Mouse (Mus musculus): ENCODE data around the gene Vmn1r22.
"Not testable (repeated sequence)": the region's sequence is repeated elsewhere in the genome, so short reads cannot be mapped to it uniquely, and the experiment has no call there.

Vmn1r22 gene

DNA sequence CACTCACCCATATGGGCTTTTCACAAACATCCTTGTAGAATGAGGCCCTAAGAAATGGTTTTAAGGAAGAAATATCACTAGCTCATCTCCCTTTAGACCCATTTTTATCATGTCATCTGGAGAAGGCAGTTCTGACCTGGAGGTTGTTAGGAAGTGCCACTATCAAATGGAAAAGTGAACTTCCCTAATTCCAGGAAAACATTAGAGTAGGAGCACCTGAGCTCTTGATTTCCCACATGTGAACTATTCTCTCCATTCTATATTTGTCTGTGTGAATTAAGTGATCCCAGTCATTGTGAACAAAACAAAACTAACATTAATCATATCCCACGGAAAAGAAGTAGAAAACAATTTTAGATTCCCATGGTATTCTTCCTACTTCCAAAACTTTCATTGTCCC, at the start of gene Vmn1r22:
Gene Vmn1r22 (minus strand): TSS at position 101 of the 400 bp plus-strand sequence.
- DNase-seq = no peak

GRCm38 (mm10) chr6:57926738-57927137, 18.9 kb upstream of the Vmn1r22 start, which contains the start of gene Vmn1r23:
Gene Vmn1r23, minus strand, starts transcription at chr6:57926838.
- DNase-seq = no peak

DNA sequence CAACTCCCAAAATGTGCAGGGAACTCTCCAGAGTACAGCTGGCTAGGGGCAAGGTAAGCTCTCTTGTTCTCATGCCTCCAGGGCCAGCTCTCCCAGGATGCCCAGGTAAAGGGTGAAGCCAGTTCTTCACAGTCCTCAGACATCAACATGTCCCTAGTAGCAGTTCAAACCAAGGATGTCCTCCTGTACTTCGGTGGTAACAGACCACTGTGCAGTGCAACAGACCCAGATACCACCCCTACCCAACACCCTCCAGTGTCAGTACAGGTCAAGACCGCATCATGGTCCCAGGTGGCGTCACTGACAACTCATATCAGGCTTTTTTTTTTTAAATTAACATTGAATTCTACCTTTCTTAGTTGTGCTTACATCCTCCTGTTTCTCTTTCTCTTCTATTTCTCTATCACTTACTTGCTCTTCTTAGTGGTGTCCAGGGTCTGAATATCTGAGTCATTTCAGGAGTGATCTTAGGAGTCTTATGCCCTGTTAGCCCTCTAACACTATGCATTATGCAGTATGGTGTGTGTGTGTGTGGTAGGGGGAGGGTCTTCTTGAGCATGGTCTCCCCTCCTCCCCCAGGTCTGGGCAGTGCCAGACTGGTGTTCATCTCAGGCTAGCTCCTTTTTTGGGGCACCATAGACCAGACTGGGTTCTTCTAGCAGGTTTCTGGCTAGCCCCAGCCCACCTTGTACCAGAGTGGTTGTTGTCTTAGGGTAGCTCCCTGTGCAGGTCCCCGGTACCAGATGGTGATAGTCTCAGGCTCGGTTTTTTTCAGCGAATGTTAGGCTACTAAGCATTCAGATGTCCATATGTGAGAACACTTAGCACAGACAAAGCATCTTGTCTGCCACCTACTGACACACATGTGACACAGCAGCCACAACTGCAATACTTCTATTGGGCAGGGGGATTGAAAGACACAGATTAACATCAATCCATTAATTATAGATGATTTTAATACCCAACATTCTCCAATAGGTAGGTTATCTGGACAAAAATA, 48.5 kb downstream of the Vmn1r22 start:
- peak; percentile 21 for DNase-seq

DNA sequence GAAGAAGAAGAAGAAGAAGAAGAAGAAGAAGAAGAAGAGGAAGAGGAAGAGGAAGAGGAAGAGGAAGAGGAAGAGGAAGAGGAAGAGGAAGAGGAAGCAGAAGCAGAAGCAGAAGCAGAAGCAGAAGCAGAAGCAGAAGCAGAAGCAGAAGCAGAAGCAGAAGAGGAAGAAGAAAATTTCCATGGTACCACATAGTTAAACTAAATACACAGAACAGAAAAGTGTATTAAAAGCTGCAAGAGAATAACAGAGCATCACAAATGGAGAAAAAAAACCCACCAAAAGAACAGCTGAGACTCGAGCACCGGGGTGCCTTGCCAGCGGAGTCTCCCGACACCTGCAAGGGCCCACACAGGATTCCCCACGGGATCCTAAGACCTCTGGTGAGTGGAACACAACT, 56.7 kb downstream of the Vmn1r22 start:
- DNase-seq = not testable (repeated sequence)

GRCm38 (mm10) chr6:57850286-57850685, 57.5 kb downstream of the Vmn1r22 start, which contains the start of gene Vmn1r21:
Gene Vmn1r21, minus strand, starts transcription at chr6:57850343.
- no peak for DNase-seq

Data from thymus, postnatal 14 days (tissue).